Mouse (Mus musculus): ENCODE data around the gene Fxyd3. TPM values are rescaled to one million over a fixed set of nuclear protein-coding genes. Genes with fewer than 3 reads are reported as not detected.
A peak's percentile ranks its signal among the peaks of the same experiment; 100 is the strongest.

The Fxyd3 gene
- total and polyA plus RNA-seq, 2 experiments = 0.46 to 0.50 TPM

DNA sequence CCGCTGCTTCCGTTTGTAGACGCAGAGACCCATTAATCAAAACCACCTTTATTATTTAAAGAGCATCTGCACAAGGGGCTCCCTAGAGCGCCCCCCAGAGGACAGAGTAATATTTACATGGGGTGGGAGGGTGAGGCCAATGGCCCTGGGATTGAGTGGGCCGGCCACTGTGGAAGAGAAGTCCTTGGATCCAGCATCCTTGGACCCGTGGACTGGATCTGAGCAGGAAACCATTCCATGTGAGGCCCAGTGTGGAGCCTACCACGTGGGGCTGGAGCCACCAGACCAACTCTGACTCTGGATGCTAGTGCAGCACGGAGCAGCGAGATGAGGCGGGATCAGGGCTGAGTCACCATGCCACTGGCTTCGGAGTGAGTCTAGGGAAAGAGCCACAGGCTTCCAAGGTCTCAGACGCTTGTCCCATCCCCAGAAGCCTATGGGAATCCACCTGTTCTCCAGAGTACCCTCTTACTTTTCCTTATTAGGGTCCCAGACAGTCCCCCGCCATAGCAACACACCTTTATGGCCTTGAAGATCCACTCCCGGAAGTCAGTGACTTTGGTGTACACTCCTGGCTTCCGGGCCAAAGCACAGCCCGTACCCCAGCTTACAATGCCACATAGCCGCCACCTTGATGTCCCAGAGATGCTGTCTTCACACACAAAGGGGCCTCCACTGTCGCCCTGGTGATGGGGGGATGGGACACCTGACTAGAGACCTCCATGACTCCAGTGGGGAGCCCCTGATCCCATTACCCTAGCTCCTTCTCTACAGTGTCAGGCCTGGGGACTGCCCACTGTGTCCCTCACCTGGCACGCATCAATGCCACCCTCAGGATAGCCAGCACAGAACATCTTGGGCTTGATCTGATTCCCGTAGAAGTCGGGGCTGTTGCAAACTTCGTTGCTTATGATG is 22.4 kb upstream of the Fxyd3 start:
- 69% methylated on average over 22 of the region's 22 CpGs for WGBS
- 0 out of 2 replicates have a peak, but pooled peaks cover 1% of the 10 kb centered on the region for H3K4me1 ChIP-seq (ENCODE audit: control insufficient read depth, insufficient read depth, low read length)
- H3K36me3 ChIP-seq (ENCODE audit: control insufficient read depth, insufficient read depth, low read length) = peaks cover 39% of the 10 kb centered on the region
- DNase-seq (ENCODE audit: extremely low read depth, low read depth, low spot score) = no peak
- H3K79me2 ChIP-seq (ENCODE audit: control insufficient read depth, insufficient read depth, low read length) = no peaks in the 10 kb centered on the region
- TF ChIP-seq POLR2A (IDR thresholded peaks at IDR 0.05; ENCODE audit: extremely low read depth, insufficient read depth, low read length) = no peak
- TF ChIP-seq CTCF (IDR thresholded peaks at IDR 0.05; ENCODE audit: low read depth, low read length) = peak; percentile 29; the same call in 1 of the 2 replicates
- no peaks in the 10 kb centered on the region for H3K27me3 ChIP-seq (ENCODE audit: control insufficient read depth, insufficient read depth, low read length)
- no peak overlapping the region for H3K9ac ChIP-seq (ENCODE audit: low read depth, low read length)
- H3K4me3 ChIP-seq (ENCODE audit: insufficient read depth, low read depth, low read length) = no peak overlapping the region
- no peak overlapping the region for H3K27ac ChIP-seq (replicated peaks; ENCODE audit: insufficient read depth, low read depth, low read length)

DNA sequence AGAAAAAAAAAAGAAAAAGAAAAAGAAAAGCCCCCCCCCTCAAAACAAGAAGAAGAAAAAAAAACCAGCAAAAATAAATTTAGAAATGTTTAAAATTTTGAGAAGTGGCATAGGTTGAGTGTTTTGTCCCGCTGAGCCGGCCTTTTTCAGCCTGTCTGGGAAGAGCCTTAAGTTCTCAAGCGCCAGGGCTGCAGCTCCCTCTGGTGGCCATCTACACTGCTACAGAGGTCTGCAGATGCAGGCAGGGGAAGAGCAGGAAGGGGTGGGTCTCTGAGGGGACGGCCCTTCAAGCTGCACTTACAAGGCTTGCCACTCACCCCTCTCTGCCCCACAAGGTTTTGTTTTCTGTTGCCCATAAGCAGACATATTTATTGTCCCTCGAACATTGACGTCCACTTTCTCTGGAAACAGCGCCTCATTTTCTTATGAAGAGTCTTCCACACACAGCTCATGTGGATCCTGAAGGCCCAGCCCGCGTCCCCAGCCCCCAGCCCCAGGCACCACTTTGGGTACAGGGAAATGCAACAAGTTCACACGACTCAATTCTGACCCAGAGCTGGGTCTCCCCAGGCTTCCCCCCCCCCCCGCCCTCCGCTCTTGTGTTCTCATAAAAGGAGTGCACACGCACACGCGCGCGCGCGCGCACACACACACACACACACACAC is 21.2 kb upstream of the Fxyd3 start:
- no peak overlapping the region for H3K4me3 ChIP-seq (ENCODE audit: insufficient read depth, low read depth, low read length)
- 0 out of 2 replicates have a peak, but pooled peaks cover 1% of the 10 kb centered on the region for H3K4me1 ChIP-seq (ENCODE audit: control insufficient read depth, insufficient read depth, low read length)
- H3K27me3 ChIP-seq (ENCODE audit: control insufficient read depth, insufficient read depth, low read length) = no peaks in the 10 kb centered on the region
- whole genome bisulfite sequencing = 53% methylated on average over 20 of the region's 20 CpGs
- peak; percentile 72 for DNase-seq (ENCODE audit: extremely low read depth, low read depth, low spot score)
- no peaks in the 10 kb centered on the region for H3K79me2 ChIP-seq (ENCODE audit: control insufficient read depth, insufficient read depth, low read length)
- H3K9ac ChIP-seq (ENCODE audit: low read depth, low read length) = no peak overlapping the region
- peaks cover 30% of the 10 kb centered on the region for H3K36me3 ChIP-seq (ENCODE audit: control insufficient read depth, insufficient read depth, low read length)
- no peak overlapping the region for H3K27ac ChIP-seq (replicated peaks; ENCODE audit: insufficient read depth, low read depth, low read length)
- TF ChIP-seq CTCF (IDR thresholded peaks at IDR 0.05; ENCODE audit: low read depth, low read length) (peak; percentile 97), POLR2A (IDR thresholded peaks at IDR 0.05; ENCODE audit: extremely low read depth, insufficient read depth, low read length) (no peak)

DNA sequence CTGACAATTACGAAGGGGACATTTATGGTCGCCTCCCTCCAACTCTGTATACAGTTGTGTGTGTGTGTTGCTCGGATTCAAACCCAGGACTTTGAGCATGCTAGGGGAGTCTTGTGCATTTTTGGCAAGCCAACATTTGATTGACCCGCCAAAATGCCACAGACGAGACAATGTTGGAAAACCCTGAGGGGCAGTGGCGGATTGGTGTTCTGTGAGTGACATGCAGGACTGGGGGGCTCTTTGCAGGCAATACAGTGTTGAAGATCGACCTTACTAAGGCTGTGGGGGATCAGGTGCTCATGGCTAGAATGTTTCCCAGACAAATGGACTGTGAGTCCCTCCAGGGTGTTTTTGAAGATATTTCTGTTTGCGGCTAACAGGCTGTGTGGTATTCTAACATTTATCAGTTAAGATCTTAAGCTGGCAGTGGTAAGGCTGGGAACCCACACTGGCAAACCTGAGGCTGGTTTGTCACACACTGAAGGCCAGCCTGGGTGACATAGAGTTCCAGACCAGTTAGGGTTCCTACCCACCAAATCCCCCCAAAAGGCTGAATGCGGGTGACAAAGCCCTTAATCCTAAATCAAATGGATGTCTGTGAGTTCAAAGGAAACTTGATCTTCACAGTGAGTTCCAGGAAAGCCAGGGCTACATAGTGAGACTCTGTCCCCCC is 20.5 kb upstream of the Fxyd3 start:
- 87% methylated on average over 9 of the region's 9 CpGs for WGBS

DNA sequence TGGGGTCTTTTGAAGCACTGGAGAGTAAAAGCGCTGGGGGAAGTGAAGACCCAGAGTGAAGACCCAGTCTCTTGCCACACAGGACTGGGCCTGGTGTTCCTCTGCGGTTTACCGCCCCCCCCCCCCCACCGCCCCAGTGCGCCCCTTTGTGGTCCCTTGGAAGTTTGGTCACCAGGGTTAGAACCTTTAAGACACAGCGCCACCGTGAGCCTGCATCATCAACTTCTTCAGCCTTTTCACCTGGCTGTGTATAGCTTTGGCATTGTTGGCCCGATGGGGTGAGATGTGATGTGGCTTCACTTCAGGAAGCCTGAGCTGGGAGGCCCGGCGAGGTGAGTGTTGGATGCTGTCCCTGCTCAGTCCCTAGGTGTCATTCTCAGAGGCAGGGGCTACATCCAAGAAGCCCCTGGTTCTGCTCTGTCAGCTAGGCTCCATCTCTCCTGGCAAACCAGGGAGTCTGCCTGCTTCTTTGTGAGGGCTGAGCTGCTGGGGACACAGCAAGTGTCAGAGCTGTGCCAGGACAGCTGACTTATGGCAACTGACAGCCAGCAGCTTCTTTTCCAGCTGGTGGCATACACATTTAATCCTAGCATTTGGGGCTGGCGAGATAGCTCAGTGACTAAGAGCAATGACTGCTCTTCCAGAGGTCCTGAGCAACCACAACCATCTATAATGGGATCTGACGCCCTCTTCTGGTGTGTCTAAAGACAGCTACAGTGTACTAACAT is 18.4 kb upstream of the Fxyd3 start:
- Histone ChIP-seq H3K27ac (replicated peaks; ENCODE audit: insufficient read depth, low read depth, low read length) (no peak overlapping the region), H3K27me3 (ENCODE audit: control insufficient read depth, insufficient read depth, low read length) (no peaks in the 10 kb centered on the region), H3K4me3 (ENCODE audit: insufficient read depth, low read depth, low read length) (no peak overlapping the region), H3K9ac (ENCODE audit: low read depth, low read length) (no peak overlapping the region), H3K79me2 (ENCODE audit: control insufficient read depth, insufficient read depth, low read length) (no peaks in the 10 kb centered on the region), H3K36me3 (ENCODE audit: control insufficient read depth, insufficient read depth, low read length) (peaks cover 7% of the 10 kb centered on the region; the same call in 1 of the 2 replicates), H3K4me1 (ENCODE audit: control insufficient read depth, insufficient read depth, low read length) (0 out of 2 replicates have a peak, but pooled peaks cover 1% of the 10 kb centered on the region)
- WGBS = 47% methylated on average over 12 of the region's 12 CpGs
- no peak for DNase-seq (ENCODE audit: extremely low read depth, low read depth, low spot score)
- no peak for TF ChIP-seq POLR2A (IDR thresholded peaks at IDR 0.05; ENCODE audit: extremely low read depth, insufficient read depth, low read length)
- peak; percentile 28 for TF ChIP-seq CTCF (IDR thresholded peaks at IDR 0.05; ENCODE audit: low read depth, low read length)

More for the DNA sequence above, 20.5 kb upstream of the Fxyd3 start:
- TF ChIP-seq CTCF (IDR thresholded peaks at IDR 0.05; ENCODE audit: low read depth, low read length) (no peak), POLR2A (IDR thresholded peaks at IDR 0.05; ENCODE audit: extremely low read depth, insufficient read depth, low read length) (no peak)
- H3K27me3 ChIP-seq (ENCODE audit: control insufficient read depth, insufficient read depth, low read length) = no peaks in the 10 kb centered on the region
- H3K4me3 ChIP-seq (ENCODE audit: insufficient read depth, low read depth, low read length) = no peak overlapping the region
- H3K9ac ChIP-seq (ENCODE audit: low read depth, low read length) = no peak overlapping the region
- no peaks in the 10 kb centered on the region for H3K79me2 ChIP-seq (ENCODE audit: control insufficient read depth, insufficient read depth, low read length)
- H3K27ac ChIP-seq (replicated peaks; ENCODE audit: insufficient read depth, low read depth, low read length) = no peak overlapping the region
- H3K4me1 ChIP-seq (ENCODE audit: control insufficient read depth, insufficient read depth, low read length) = 0 out of 2 replicates have a peak, but pooled peaks cover 1% of the 10 kb centered on the region
- DNase-seq (ENCODE audit: extremely low read depth, low read depth, low spot score) = no peak
- peaks cover 23% of the 10 kb centered on the region for H3K36me3 ChIP-seq (ENCODE audit: control insufficient read depth, insufficient read depth, low read length)

DNA sequence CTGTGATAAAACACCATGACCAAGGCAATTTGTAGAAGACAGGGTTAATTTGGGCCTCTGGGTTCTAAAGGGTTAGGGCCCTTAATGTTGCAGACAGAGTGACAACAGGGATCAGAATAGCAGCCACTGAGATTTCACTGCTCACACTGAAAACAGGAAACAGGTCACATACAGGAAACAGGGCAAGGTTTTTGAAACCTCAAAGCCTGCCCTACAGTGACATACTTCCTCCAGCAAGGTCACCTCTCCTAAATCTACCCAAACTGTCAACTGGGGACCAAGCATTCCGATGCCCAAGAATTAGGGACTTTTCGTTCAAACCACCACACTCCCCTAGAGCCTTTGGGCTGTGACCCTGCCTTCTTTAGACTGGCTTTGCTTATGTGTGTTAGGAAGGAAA is 13.2 kb upstream of the Fxyd3 start:
- TF ChIP-seq CTCF (IDR thresholded peaks at IDR 0.05; ENCODE audit: low read depth, low read length) (no peak), POLR2A (IDR thresholded peaks at IDR 0.05; ENCODE audit: extremely low read depth, insufficient read depth, low read length) (no peak)
- H3K79me2 ChIP-seq (ENCODE audit: control insufficient read depth, insufficient read depth, low read length) = no peaks in the 10 kb centered on the region
- no peaks in the 10 kb centered on the region for H3K27me3 ChIP-seq (ENCODE audit: control insufficient read depth, insufficient read depth, low read length)
- no peaks in the 10 kb centered on the region for H3K36me3 ChIP-seq (ENCODE audit: control insufficient read depth, insufficient read depth, low read length)
- peaks cover 15% of the 10 kb centered on the region for H3K4me1 ChIP-seq (ENCODE audit: control insufficient read depth, insufficient read depth, low read length)
- no peak overlapping the region for H3K9ac ChIP-seq (ENCODE audit: low read depth, low read length)
- WGBS = 88% methylated on average over 2 of the region's 2 CpGs
- no peak overlapping the region for H3K27ac ChIP-seq (replicated peaks; ENCODE audit: insufficient read depth, low read depth, low read length)
- DNase-seq (ENCODE audit: extremely low read depth, low read depth, low spot score) = no peak
- no peak overlapping the region for H3K4me3 ChIP-seq (ENCODE audit: insufficient read depth, low read depth, low read length)

Measured in liver, adult 2 months (tissue).